Mouse (Mus musculus): ENCODE data around the gene Gfer. TPM values are rescaled to one million over a fixed set of nuclear protein-coding genes. Genes with fewer than 3 reads are reported as not detected.
A peak's percentile ranks its signal among the peaks of the same experiment; 100 is the strongest.

Gene Gfer
- polyA plus RNA-seq, 1 experiment from 2014 or later, result 48.1 TPM

GRCm38 (mm10) chr17:24687599-24687998 lies 8.4 kb downstream of the Gfer start:
- H3K9me3 ChIP-seq (ENCODE audit: control insufficient read depth, low read length), result no peaks in the 10 kb centered on the region
- H3K4me2 ChIP-seq (ENCODE audit: low read length), result peak overlapping the region; percentile 51
- H3K4me1 ChIP-seq (replicated peaks; ENCODE audit: control insufficient read depth, insufficient read depth, low read length), result peaks cover 11% of the 10 kb centered on the region
- WGBS, result 22% methylated on average over 23 of the region's 23 CpGs
- H3K9ac ChIP-seq (ENCODE audit: low read length), result peak overlapping the region; percentile 16; the same call in 1 of the 2 replicates
- H3K27ac ChIP-seq (ENCODE audit: low read depth), result no peak overlapping the region
- peaks cover 6% of the 10 kb centered on the region for H3K36me3 ChIP-seq (ENCODE audit: control insufficient read depth, insufficient read depth, low read length)
- peaks cover 49% of the 10 kb centered on the region for H3K27me3 ChIP-seq (replicated peaks; ENCODE audit: control insufficient read depth, insufficient read depth, low read length)
- ATAC-seq (replicated peaks; ENCODE audit: low FRiP score, low TSS enrichment, low read depth) (no peak), DNase-seq (ENCODE audit: low spot score) (no peak)
- H3K4me3 ChIP-seq (ENCODE audit: low read depth, low read length), result peak overlapping the region; percentile 33

GRCm38 (mm10) chr17:24687146-24687595 lies 8.8 kb downstream of the Gfer start:
- peak overlapping the region; percentile 51 for H3K4me2 ChIP-seq (ENCODE audit: low read length)
- ATAC-seq (replicated peaks; ENCODE audit: low FRiP score, low TSS enrichment, low read depth), result peak; percentile 51; the same call in 1 of the 2 replicates
- peak; percentile 68 for DNase-seq (ENCODE audit: low spot score)
- peaks cover 11% of the 10 kb centered on the region for H3K4me1 ChIP-seq (replicated peaks; ENCODE audit: control insufficient read depth, insufficient read depth, low read length)
- H3K4me3 ChIP-seq (ENCODE audit: low read depth, low read length), result peak overlapping the region; percentile 33
- H3K9ac ChIP-seq (ENCODE audit: low read length), result peak overlapping the region; percentile 16; the same call in 1 of the 2 replicates
- peaks cover 49% of the 10 kb centered on the region for H3K27me3 ChIP-seq (replicated peaks; ENCODE audit: control insufficient read depth, insufficient read depth, low read length)
- no peak overlapping the region for H3K27ac ChIP-seq (ENCODE audit: low read depth)
- 2% methylated on average over 25 of the region's 25 CpGs for WGBS
- peaks cover 4% of the 10 kb centered on the region; the same call in 1 of the 2 replicates for H3K36me3 ChIP-seq (ENCODE audit: control insufficient read depth, insufficient read depth, low read length)
- no peaks in the 10 kb centered on the region for H3K9me3 ChIP-seq (ENCODE audit: control insufficient read depth, low read length)

- Histone ChIP-seq H3K4me2 (ENCODE audit: low read length) (peak overlapping the region; percentile 18; the same call in 1 of the 2 replicates), H3K4me1 (replicated peaks; ENCODE audit: control insufficient read depth, insufficient read depth, low read length) (peaks cover 11% of the 10 kb centered on the region), H3K9ac (ENCODE audit: low read length) (no peak overlapping the region), H3K9me3 (ENCODE audit: control insufficient read depth, low read length) (no peaks in the 10 kb centered on the region), H3K27ac (ENCODE audit: low read depth) (no peak overlapping the region), H3K27me3 (replicated peaks; ENCODE audit: control insufficient read depth, insufficient read depth, low read length) (peaks cover 44% of the 10 kb centered on the region), H3K4me3 (ENCODE audit: low read depth, low read length) (0 out of 2 replicates have a peak overlapping the region, but pooled peaks have one; percentile 5), H3K36me3 (ENCODE audit: control insufficient read depth, insufficient read depth, low read length) (peaks cover 9% of the 10 kb centered on the region; the same call in 1 of the 2 replicates)
- 29% methylated on average over 16 of the region's 16 CpGs for WGBS
- DNase-seq (ENCODE audit: low spot score), result no peak
- ATAC-seq (replicated peaks; ENCODE audit: low FRiP score, low TSS enrichment, low read depth), result no peak; the same call in 1 of the 2 replicates
Observed at GRCm38 (mm10) chr17:24686514-24686913, 9.4 kb downstream of the Gfer start.

GRCm38 (mm10) chr17:24677500-24678080 lies 18.4 kb downstream of the Gfer start:
- DNase-seq (ENCODE audit: low spot score) (no peak), ATAC-seq (replicated peaks; ENCODE audit: low FRiP score, low TSS enrichment, low read depth) (peak; percentile 67)
- H3K4me1 ChIP-seq (replicated peaks; ENCODE audit: control insufficient read depth, insufficient read depth, low read length), result no peaks in the 10 kb centered on the region; the same call in 1 of the 2 replicates
- no peak overlapping the region for H3K9ac ChIP-seq (ENCODE audit: low read length)
- no peak overlapping the region for H3K4me2 ChIP-seq (ENCODE audit: low read length)
- no peak overlapping the region for H3K4me3 ChIP-seq (ENCODE audit: low read depth, low read length)
- H3K27me3 ChIP-seq (replicated peaks; ENCODE audit: control insufficient read depth, insufficient read depth, low read length), result no peaks in the 10 kb centered on the region
- H3K9me3 ChIP-seq (ENCODE audit: control insufficient read depth, low read length), result no peaks in the 10 kb centered on the region
- H3K27ac ChIP-seq (ENCODE audit: low read depth), result no peak overlapping the region
- WGBS, result 82% methylated on average over 24 of the region's 24 CpGs
- peaks cover 58% of the 10 kb centered on the region for H3K36me3 ChIP-seq (ENCODE audit: control insufficient read depth, insufficient read depth, low read length)

GRCm38 (mm10) chr17:24676877-24677276 lies 19.1 kb downstream of the Gfer start:
- WGBS, result 94% methylated on average over 5 of the region's 5 CpGs
- peaks cover 7% of the 10 kb centered on the region for H3K4me1 ChIP-seq (replicated peaks; ENCODE audit: control insufficient read depth, insufficient read depth, low read length)
- DNase-seq (ENCODE audit: low spot score) (no peak), ATAC-seq (replicated peaks; ENCODE audit: low FRiP score, low TSS enrichment, low read depth) (no peak)
- H3K27me3 ChIP-seq (replicated peaks; ENCODE audit: control insufficient read depth, insufficient read depth, low read length), result no peaks in the 10 kb centered on the region
- no peaks in the 10 kb centered on the region for H3K9me3 ChIP-seq (ENCODE audit: control insufficient read depth, low read length)
- H3K9ac ChIP-seq (ENCODE audit: low read length), result no peak overlapping the region
- H3K4me2 ChIP-seq (ENCODE audit: low read length), result no peak overlapping the region
- H3K27ac ChIP-seq (ENCODE audit: low read depth), result no peak overlapping the region
- H3K36me3 ChIP-seq (ENCODE audit: control insufficient read depth, insufficient read depth, low read length), result peaks cover 54% of the 10 kb centered on the region
- no peak overlapping the region for H3K4me3 ChIP-seq (ENCODE audit: low read depth, low read length)

GRCm38 (mm10) chr17:24676187-24676586 lies 19.8 kb downstream of the Gfer start:
- Histone ChIP-seq H3K4me3 (ENCODE audit: low read depth, low read length) (no peak overlapping the region), H3K9ac (ENCODE audit: low read length) (no peak overlapping the region), H3K4me1 (replicated peaks; ENCODE audit: control insufficient read depth, insufficient read depth, low read length) (peaks cover 14% of the 10 kb centered on the region), H3K9me3 (ENCODE audit: control insufficient read depth, low read length) (no peaks in the 10 kb centered on the region), H3K4me2 (ENCODE audit: low read length) (no peak overlapping the region), H3K27me3 (replicated peaks; ENCODE audit: control insufficient read depth, insufficient read depth, low read length) (no peaks in the 10 kb centered on the region), H3K27ac (ENCODE audit: low read depth) (no peak overlapping the region), H3K36me3 (ENCODE audit: control insufficient read depth, insufficient read depth, low read length) (peaks cover 47% of the 10 kb centered on the region)
- WGBS, result 60% methylated on average over 2 of the region's 2 CpGs
- ATAC-seq (replicated peaks; ENCODE audit: low FRiP score, low TSS enrichment, low read depth), result no peak
- peak; percentile 84 for DNase-seq (ENCODE audit: low spot score)

- Histone ChIP-seq H3K4me1 (replicated peaks; ENCODE audit: control insufficient read depth, insufficient read depth, low read length) (peaks cover 23% of the 10 kb centered on the region), H3K27ac (ENCODE audit: low read depth) (no peak overlapping the region), H3K9ac (ENCODE audit: low read length) (no peak overlapping the region), H3K27me3 (replicated peaks; ENCODE audit: control insufficient read depth, insufficient read depth, low read length) (no peaks in the 10 kb centered on the region), H3K4me2 (ENCODE audit: low read length) (no peak overlapping the region), H3K4me3 (ENCODE audit: low read depth, low read length) (no peak overlapping the region), H3K9me3 (ENCODE audit: control insufficient read depth, low read length) (no peaks in the 10 kb centered on the region), H3K36me3 (ENCODE audit: control insufficient read depth, insufficient read depth, low read length) (peaks cover 28% of the 10 kb centered on the region)
- no peak for DNase-seq (ENCODE audit: low spot score)
- no peak for ATAC-seq (replicated peaks; ENCODE audit: low FRiP score, low TSS enrichment, low read depth)
- WGBS, result 85% methylated on average over 7 of the region's 7 CpGs
Observed at GRCm38 (mm10) chr17:24674277-24674676, 21.7 kb downstream of the Gfer start.

GRCm38 (mm10) chr17:24672141-24672540 lies 23.8 kb downstream of the Gfer start:
- 15% methylated on average over 5 of the region's 5 CpGs for WGBS
- ATAC-seq (replicated peaks; ENCODE audit: low FRiP score, low TSS enrichment, low read depth), result no peak
- Histone ChIP-seq H3K27ac (ENCODE audit: low read depth) (no peak overlapping the region), H3K4me2 (ENCODE audit: low read length) (peak overlapping the region; percentile 20), H3K4me3 (ENCODE audit: low read depth, low read length) (no peak overlapping the region), H3K36me3 (ENCODE audit: control insufficient read depth, insufficient read depth, low read length) (peaks cover 6% of the 10 kb centered on the region), H3K27me3 (replicated peaks; ENCODE audit: control insufficient read depth, insufficient read depth, low read length) (no peaks in the 10 kb centered on the region), H3K9ac (ENCODE audit: low read length) (0 out of 2 replicates have a peak overlapping the region, but pooled peaks have one; percentile 6), H3K4me1 (replicated peaks; ENCODE audit: control insufficient read depth, insufficient read depth, low read length) (peaks cover 26% of the 10 kb centered on the region), H3K9me3 (ENCODE audit: control insufficient read depth, low read length) (no peaks in the 10 kb centered on the region)
- DNase-seq (ENCODE audit: low spot score), result no peak

GRCm38 (mm10) chr17:24671346-24671745 lies 24.6 kb downstream of the Gfer start:
- Histone ChIP-seq H3K4me1 (replicated peaks; ENCODE audit: control insufficient read depth, insufficient read depth, low read length) (peaks cover 26% of the 10 kb centered on the region), H3K36me3 (ENCODE audit: control insufficient read depth, insufficient read depth, low read length) (no peaks in the 10 kb centered on the region), H3K9ac (ENCODE audit: low read length) (no peak overlapping the region), H3K27me3 (replicated peaks; ENCODE audit: control insufficient read depth, insufficient read depth, low read length) (no peaks in the 10 kb centered on the region), H3K4me3 (ENCODE audit: low read depth, low read length) (no peak overlapping the region), H3K27ac (ENCODE audit: low read depth) (no peak overlapping the region), H3K9me3 (ENCODE audit: control insufficient read depth, low read length) (no peaks in the 10 kb centered on the region), H3K4me2 (ENCODE audit: low read length) (peak overlapping the region; percentile 92)
- no peak for ATAC-seq (replicated peaks; ENCODE audit: low FRiP score, low TSS enrichment, low read depth)
- DNase-seq (ENCODE audit: low spot score), result no peak
- 70% methylated on average over 5 of the region's 5 CpGs for WGBS

Data from intestine, embryonic 14.5 days (tissue).